ENCODE assay signal across 8 mouse cellular contexts in the genomic region with DNA sequence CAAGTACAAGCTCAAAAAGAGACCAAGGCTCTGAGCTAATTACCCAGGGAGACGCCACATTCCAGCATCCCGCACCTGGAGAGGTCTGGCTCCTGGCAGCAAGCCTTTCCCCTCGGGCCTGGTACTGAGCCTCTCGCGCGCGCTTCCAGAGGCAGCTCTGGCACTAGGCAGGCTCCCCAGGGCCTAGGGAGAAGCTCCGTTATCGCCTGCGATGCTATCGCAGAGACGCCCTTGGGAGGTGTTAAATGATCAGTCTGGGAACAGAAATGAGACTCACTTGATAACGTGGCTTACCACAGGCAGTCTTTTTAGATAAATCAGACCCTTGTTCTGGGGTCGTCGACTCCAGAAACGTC.
DNase-seq lines count a peak whose midpoint lies in the region; ATAC-seq and TF ChIP-seq lines count a peak whose summit lies in the region.

No protein-coding gene starts in this region.

- H3K9me3 ChIP-seq in embryonic facial prominence, embryonic 14.5 days (ENCODE audit: control insufficient read depth, low read length), result no peaks in the 10 kb centered on the region
- H3K9me3 ChIP-seq in limb, embryonic 10.5 days (replicated peaks), result no peaks in the 10 kb centered on the region
- H3K9me3 ChIP-seq in neural tube, embryonic 14.5 days (ENCODE audit: control insufficient read depth, low read length), result no peaks in the 10 kb centered on the region

- TF ChIP-seq CTCF in liver, adult 2 months (IDR thresholded peaks at IDR 0.05; ENCODE audit: low read depth, low read length), result no peak

- H3K4me3 ChIP-seq in liver, adult 2 months (ENCODE audit: insufficient read depth, low read depth, low read length), result peak overlapping the region; percentile 77
- H3K4me3 ChIP-seq in embryonic facial prominence, embryonic 14.5 days (ENCODE audit: low read depth, low read length), result peak overlapping the region; percentile 82
- peak overlapping the region; percentile 90 for H3K4me3 ChIP-seq in limb, embryonic 10.5 days
- peak overlapping the region; percentile 75 for H3K4me3 ChIP-seq in neural tube, embryonic 14.5 days (ENCODE audit: low read depth, low read length)

- DNase-seq in liver, adult 2 months (ENCODE audit: extremely low read depth, low read depth, low spot score), result no peak
- no peak for DNase-seq in liver
- no peak for DNase-seq in embryonic facial prominence, embryonic 14.5 days (ENCODE audit: low spot score)
- no peak for DNase-seq in limb, embryonic 10.5 days (ENCODE audit: low spot score)
- no peak for DNase-seq in layer of hippocampus, postnatal 14 days (ENCODE audit: low spot score in 2 of 2)
- no peak for DNase-seq in cerebellum, postnatal 4 days (ENCODE audit: low spot score in 2 of 2)
- DNase-seq in right cerebral cortex, postnatal 25 days, result no peak

- no peak for TF ChIP-seq POLR2A in liver, adult 2 months (IDR thresholded peaks at IDR 0.05; ENCODE audit: extremely low read depth, insufficient read depth, low read length)

- peak overlapping the region; percentile 73 for H3K4me2 ChIP-seq in embryonic facial prominence, embryonic 14.5 days (ENCODE audit: low read depth, low read length)
- H3K4me2 ChIP-seq in neural tube, embryonic 14.5 days (ENCODE audit: low read depth, low read length), result peak overlapping the region; percentile 57

- peaks cover 6% of the 10 kb centered on the region; the same call in 1 of the 2 replicates for H3K4me1 ChIP-seq in liver, adult 2 months (ENCODE audit: control insufficient read depth, insufficient read depth, low read length)
- H3K4me1 ChIP-seq in embryonic facial prominence, embryonic 14.5 days (ENCODE audit: control insufficient read depth, insufficient read depth, low read length), result peaks cover 22% of the 10 kb centered on the region
- peaks cover 29% of the 10 kb centered on the region for H3K4me1 ChIP-seq in limb, embryonic 10.5 days
- H3K4me1 ChIP-seq in neural tube, embryonic 14.5 days (ENCODE audit: control insufficient read depth, insufficient read depth, low read length), result peaks cover 10% of the 10 kb centered on the region; the same call in 1 of the 2 replicates

- H3K9ac ChIP-seq in liver, adult 2 months (ENCODE audit: low read depth, low read length), result peak overlapping the region; percentile 93
- peak overlapping the region; percentile 88 for H3K9ac ChIP-seq in embryonic facial prominence, embryonic 14.5 days (ENCODE audit: low read depth, low read length)
- H3K9ac ChIP-seq in neural tube, embryonic 14.5 days (replicated peaks; ENCODE audit: low read depth, low read length), result peak overlapping the region; percentile 80

- peak; percentile 79 for ATAC-seq in embryonic facial prominence, embryonic 14.5 days (ENCODE audit: low read depth)
- peak; percentile 84 for ATAC-seq in neural tube, embryonic 14.5 days (ENCODE audit: low read depth)

- no peaks in the 10 kb centered on the region for H3K36me3 ChIP-seq in liver, adult 2 months (ENCODE audit: control insufficient read depth, insufficient read depth, low read length)
- H3K36me3 ChIP-seq in embryonic facial prominence, embryonic 14.5 days (ENCODE audit: control insufficient read depth, insufficient read depth, low read length), result no peaks in the 10 kb centered on the region
- H3K36me3 ChIP-seq in limb, embryonic 10.5 days, result no peaks in the 10 kb centered on the region
- no peaks in the 10 kb centered on the region for H3K36me3 ChIP-seq in neural tube, embryonic 14.5 days (ENCODE audit: control insufficient read depth, insufficient read depth, low read length)

- no peaks in the 10 kb centered on the region for H3K27me3 ChIP-seq in liver, adult 2 months (ENCODE audit: control insufficient read depth, insufficient read depth, low read length)
- no peaks in the 10 kb centered on the region for H3K27me3 ChIP-seq in embryonic facial prominence, embryonic 14.5 days (replicated peaks; ENCODE audit: control insufficient read depth, insufficient read depth, low read length)
- H3K27me3 ChIP-seq in limb, embryonic 10.5 days (ENCODE audit: low read depth, poor library complexity, severe bottlenecking), result no peaks in the 10 kb centered on the region
- H3K27me3 ChIP-seq in neural tube, embryonic 14.5 days (ENCODE audit: control insufficient read depth, insufficient read depth, low read length), result no peaks in the 10 kb centered on the region

- H3K79me2 ChIP-seq in liver, adult 2 months (ENCODE audit: control insufficient read depth, insufficient read depth, low read length), result peaks cover under 1% of the 10 kb centered on the region; the same call in 1 of the 2 replicates

- WGBS in liver, adult 2 months, result 2% methylated on average over 16 of the region's 16 CpGs
- WGBS in embryonic facial prominence, embryonic 14.5 days, result 2% methylated on average over 16 of the region's 16 CpGs
- 1% methylated on average over 16 of the region's 16 CpGs for WGBS in limb, embryonic 10.5 days
- under 1% methylated on average over 16 of the region's 16 CpGs for WGBS in neural tube, embryonic 14.5 days

- peak overlapping the region; percentile 72 for H3K27ac ChIP-seq in liver, adult 2 months (replicated peaks; ENCODE audit: insufficient read depth, low read depth, low read length)
- H3K27ac ChIP-seq in embryonic facial prominence, embryonic 14.5 days (replicated peaks; ENCODE audit: low read depth, low read length), result peak overlapping the region; percentile 75
- peak overlapping the region; percentile 98 for H3K27ac ChIP-seq in limb, embryonic 10.5 days
- peak overlapping the region; percentile 93 for H3K27ac ChIP-seq in neural tube, embryonic 14.5 days (ENCODE audit: low read depth, low read length)
